Mouse (Mus musculus) neural tube, embryonic 12.5 days (tissue): ENCODE data around the gene Cacna1s. TPM values are rescaled to one million over a fixed set of nuclear protein-coding genes. Genes with fewer than 3 reads are reported as not detected.

ENCODE experiments used
- ATAC-seq: fragments of 200-750 bp; cut with Nextera tagmentation; 2 replicates; pipeline ENCODE4 v1.8.0; 2017; ENCODE audit warnings: low read depth, mild to moderate bottlenecking, moderate TSS enrichment, moderate library complexity; ENCODE audit not compliant: low FRiP score
- H3K27ac ChIP-seq: fragments of 300-500 bp; sonication (generic); 2 replicates; pipeline ENCODE4 v1.5.1; 2016
- H3K27me3 ChIP-seq: fragments of 300-500 bp; sonication (generic); replicated peaks from 2 replicates; pipeline ENCODE4 v1.6.1; 2016; ENCODE audit warnings: mild to moderate bottlenecking
- H3K36me3 ChIP-seq: fragments of 300-500 bp; sonication (generic); 2 replicates; pipeline ENCODE4 v1.6.1; 2016; ENCODE audit warnings: mild to moderate bottlenecking
- H3K4me1 ChIP-seq: fragments of 300-500 bp; sonication (generic); 2 replicates; pipeline ENCODE4 v1.6.1; 2016
- H3K4me2 ChIP-seq: fragments of 300-500 bp; sonication (generic); replicated peaks from 2 replicates; pipeline ENCODE4 v1.6.1; 2016; ENCODE audit warnings: mild to moderate bottlenecking
- H3K4me3 ChIP-seq: fragments of 300-500 bp; sonication (generic); 2 replicates; pipeline ENCODE4 v1.5.1; 2016
- H3K9ac ChIP-seq: fragments of 300-500 bp; sonication (generic); 2 replicates; pipeline ENCODE4 v1.6.1; 2016; ENCODE audit warnings: mild to moderate bottlenecking
- H3K9me3 ChIP-seq: fragments of 300-500 bp; sonication (generic); 2 replicates; pipeline ENCODE4 v1.6.1; 2016; ENCODE audit warnings: mild to moderate bottlenecking
- WGBS: fragments of 180-500 bp; shearing (Covaris S2); methylation state at CpG from one replicate; pipeline ENCODE4 v1.1.7; 2016; 5-methylcytosine and 5-hydroxymethylcytosine counted together
- polyA plus RNA-seq: library from polyadenylated mRNA; unstranded; fragments of >200 nt; fragmentation: Nextera tagmentation; extraction: Ambion mirVana; gene quantifications from 2 replicates; pipeline ENCODE4 v1.2.1, GENCODE M21; 2016

Gene Cacna1s
- polyA plus RNA-seq, 1 experiment from 2014 or later = 0.81 TPM

GRCm38 (mm10) chr1:136058594-136058993 is 6.0 kb downstream of the Cacna1s start:
- 0 out of 2 replicates have a peak, but pooled peaks cover 8% of the 10 kb centered on the region for H3K27me3 ChIP-seq
- no peaks in the 10 kb centered on the region for H3K36me3 ChIP-seq
- H3K4me2 ChIP-seq = no peak overlapping the region
- H3K9ac ChIP-seq = no peak overlapping the region
- H3K9me3 ChIP-seq = no peaks in the 10 kb centered on the region
- no peak overlapping the region for H3K4me3 ChIP-seq
- H3K4me1 ChIP-seq = no peaks in the 10 kb centered on the region; the same call in 1 of the 2 replicates
- no peak overlapping the region for H3K27ac ChIP-seq
- WGBS = 35% methylated on average over 3 of the region's 3 CpGs
- ATAC-seq = no peak

GRCm38 (mm10) chr1:136061041-136061789 is 8.7 kb downstream of the Cacna1s start:
- no peak overlapping the region for H3K4me2 ChIP-seq
- no peaks in the 10 kb centered on the region for H3K27me3 ChIP-seq
- no peak for ATAC-seq
- no peaks in the 10 kb centered on the region for H3K4me1 ChIP-seq
- H3K9ac ChIP-seq = no peak overlapping the region
- H3K27ac ChIP-seq = no peak overlapping the region
- no peak overlapping the region for H3K4me3 ChIP-seq
- H3K9me3 ChIP-seq = no peaks in the 10 kb centered on the region
- H3K36me3 ChIP-seq = no peaks in the 10 kb centered on the region
- 47% methylated on average over 9 of the region's 9 CpGs for WGBS

GRCm38 (mm10) chr1:136061790-136062141 is 9.2 kb downstream of the Cacna1s start:
- H3K9me3 ChIP-seq = no peaks in the 10 kb centered on the region
- 83% methylated on average over 7 of the region's 7 CpGs for WGBS
- no peaks in the 10 kb centered on the region for H3K4me1 ChIP-seq
- no peak overlapping the region for H3K9ac ChIP-seq
- no peak overlapping the region for H3K4me3 ChIP-seq
- H3K36me3 ChIP-seq = no peaks in the 10 kb centered on the region
- H3K4me2 ChIP-seq = no peak overlapping the region
- no peak overlapping the region for H3K27ac ChIP-seq
- H3K27me3 ChIP-seq = no peaks in the 10 kb centered on the region
- ATAC-seq = no peak

GRCm38 (mm10) chr1:136063991-136064390 is 11.4 kb downstream of the Cacna1s start:
- H3K4me3 ChIP-seq = no peak overlapping the region
- no peak overlapping the region for H3K4me2 ChIP-seq
- no peaks in the 10 kb centered on the region for H3K9me3 ChIP-seq
- no peaks in the 10 kb centered on the region for H3K36me3 ChIP-seq
- H3K9ac ChIP-seq = no peak overlapping the region
- no peak for ATAC-seq
- H3K27ac ChIP-seq = no peak overlapping the region
- no peaks in the 10 kb centered on the region for H3K27me3 ChIP-seq
- no peaks in the 10 kb centered on the region for H3K4me1 ChIP-seq
- WGBS = 77% methylated on average over 5 of the region's 5 CpGs

GRCm38 (mm10) chr1:136066621-136067020 is 14.1 kb downstream of the Cacna1s start:
- Histone ChIP-seq H3K9me3 (no peaks in the 10 kb centered on the region), H3K4me2 (no peak overlapping the region), H3K27ac (no peak overlapping the region), H3K4me3 (no peak overlapping the region), H3K4me1 (no peaks in the 10 kb centered on the region), H3K27me3 (no peaks in the 10 kb centered on the region), H3K36me3 (no peaks in the 10 kb centered on the region), H3K9ac (no peak overlapping the region)
- ATAC-seq = no peak
- WGBS = 55% methylated on average over 1 of the region's 1 CpGs

GRCm38 (mm10) chr1:136067579-136067978 is 15.0 kb downstream of the Cacna1s start:
- Histone ChIP-seq H3K27me3 (no peaks in the 10 kb centered on the region), H3K9ac (no peak overlapping the region), H3K4me1 (no peaks in the 10 kb centered on the region), H3K27ac (no peak overlapping the region), H3K9me3 (no peaks in the 10 kb centered on the region), H3K36me3 (no peaks in the 10 kb centered on the region), H3K4me2 (no peak overlapping the region), H3K4me3 (no peak overlapping the region)
- ATAC-seq = no peak
- WGBS = 67% methylated on average over 3 of the region's 3 CpGs

- no peak for ATAC-seq
- H3K4me1 ChIP-seq = no peaks in the 10 kb centered on the region
- H3K27me3 ChIP-seq = no peaks in the 10 kb centered on the region
Observed at GRCm38 (mm10) chr1:136076086-136076485, 23.5 kb downstream of the Cacna1s start.

GRCm38 (mm10) chr1:136077656-136078055 is 25.1 kb downstream of the Cacna1s start:
- no peaks in the 10 kb centered on the region for H3K36me3 ChIP-seq
- no peak overlapping the region for H3K4me3 ChIP-seq
- H3K27ac ChIP-seq = no peak overlapping the region
- 66% methylated on average over 4 of the region's 4 CpGs for WGBS
- no peak overlapping the region for H3K9ac ChIP-seq
- H3K4me2 ChIP-seq = no peak overlapping the region
- H3K27me3 ChIP-seq = no peaks in the 10 kb centered on the region
- no peaks in the 10 kb centered on the region for H3K4me1 ChIP-seq
- no peaks in the 10 kb centered on the region for H3K9me3 ChIP-seq
- ATAC-seq = no peak

More at GRCm38 (mm10) chr1:136076086-136076485, 23.5 kb downstream of the Cacna1s start:
- Histone ChIP-seq H3K4me3 (no peak overlapping the region), H3K27ac (no peak overlapping the region), H3K36me3 (no peaks in the 10 kb centered on the region), H3K9ac (no peak overlapping the region), H3K4me2 (no peak overlapping the region), H3K9me3 (no peaks in the 10 kb centered on the region)
- 10% methylated on average over 3 of the region's 3 CpGs for WGBS

- Histone ChIP-seq H3K4me2 (no peak overlapping the region), H3K4me1 (no peaks in the 10 kb centered on the region), H3K27ac (no peak overlapping the region), H3K36me3 (no peaks in the 10 kb centered on the region), H3K9ac (no peak overlapping the region), H3K4me3 (no peak overlapping the region), H3K9me3 (no peaks in the 10 kb centered on the region), H3K27me3 (no peaks in the 10 kb centered on the region)
- 88% methylated on average over 1 of the region's 1 CpGs for WGBS
- ATAC-seq = no peak
Observed at GRCm38 (mm10) chr1:136081161-136081560, 28.6 kb downstream of the Cacna1s start.

GRCm38 (mm10) chr1:136085988-136086685 is 33.6 kb downstream of the Cacna1s start:
- WGBS = 88% methylated on average over 3 of the region's 3 CpGs
- no peak overlapping the region for H3K4me2 ChIP-seq
- no peak overlapping the region for H3K4me3 ChIP-seq
- H3K27me3 ChIP-seq = no peaks in the 10 kb centered on the region
- H3K4me1 ChIP-seq = no peaks in the 10 kb centered on the region
- ATAC-seq = no peak
- no peak overlapping the region for H3K9ac ChIP-seq
- H3K36me3 ChIP-seq = no peaks in the 10 kb centered on the region
- H3K9me3 ChIP-seq = no peaks in the 10 kb centered on the region
- H3K27ac ChIP-seq = no peak overlapping the region

GRCm38 (mm10) chr1:136089368-136090165 is 37.0 kb downstream of the Cacna1s start:
- no peak for ATAC-seq
- WGBS = 79% methylated on average over 9 of the region's 9 CpGs
- H3K4me2 ChIP-seq = no peak overlapping the region
- no peak overlapping the region for H3K27ac ChIP-seq
- H3K36me3 ChIP-seq = no peaks in the 10 kb centered on the region
- H3K9me3 ChIP-seq = no peaks in the 10 kb centered on the region
- no peak overlapping the region for H3K4me3 ChIP-seq
- no peaks in the 10 kb centered on the region for H3K4me1 ChIP-seq
- H3K27me3 ChIP-seq = no peaks in the 10 kb centered on the region; the same call in 1 of the 2 replicates
- no peak overlapping the region for H3K9ac ChIP-seq

GRCm38 (mm10) chr1:136093726-136094125 is 41.2 kb downstream of the Cacna1s start:
- no peak for ATAC-seq
- H3K27ac ChIP-seq = no peak overlapping the region
- H3K4me2 ChIP-seq = no peak overlapping the region
- no peak overlapping the region for H3K4me3 ChIP-seq
- WGBS = 85% methylated on average over 3 of the region's 3 CpGs
- H3K4me1 ChIP-seq = no peaks in the 10 kb centered on the region
- H3K9ac ChIP-seq = no peak overlapping the region
- no peaks in the 10 kb centered on the region; the same call in 1 of the 2 replicates for H3K27me3 ChIP-seq
- no peaks in the 10 kb centered on the region for H3K9me3 ChIP-seq
- H3K36me3 ChIP-seq = no peaks in the 10 kb centered on the region
